Mouse (Mus musculus) cerebellum, adult 11 months (tissue): ENCODE measurements around the gene Ppp1r8.
A peak's percentile ranks its signal among the peaks of the same experiment; 100 is the strongest.
"Not testable (repeated sequence)": the region's sequence is repeated elsewhere in the genome, so short reads cannot be mapped to it uniquely, and the experiment has no call there.

Source experiments
- DNase-seq: peaks from one replicate; pipeline ENCODE4 v3.0.0; 2022

The Ppp1r8 gene

GRCm38 (mm10) chr4:132805599-132806197, 37.3 kb downstream of the Ppp1r8 start:
- no peak for DNase-seq

GRCm38 (mm10) chr4:132805146-132805545, 37.8 kb downstream of the Ppp1r8 start:
- DNase-seq, result no peak

GRCm38 (mm10) chr4:132804331-132804730, 38.6 kb downstream of the Ppp1r8 start:
- no peak for DNase-seq

GRCm38 (mm10) chr4:132803876-132804275, 39.1 kb downstream of the Ppp1r8 start:
- DNase-seq, result no peak

- DNase-seq, result no peak
Observed at GRCm38 (mm10) chr4:132803212-132803611, 39.8 kb downstream of the Ppp1r8 start.

- no peak for DNase-seq
Observed at GRCm38 (mm10) chr4:132802171-132802637, 40.8 kb downstream of the Ppp1r8 start.

- DNase-seq, result no peak
Observed at GRCm38 (mm10) chr4:132801176-132802077, 41.5 kb downstream of the Ppp1r8 start.

GRCm38 (mm10) chr4:132799845-132800244, 43.1 kb downstream of the Ppp1r8 start:
- DNase-seq, result no peak

- not testable (repeated sequence) for DNase-seq
Observed at GRCm38 (mm10) chr4:132798666-132799065, 44.3 kb downstream of the Ppp1r8 start.

GRCm38 (mm10) chr4:132798028-132798427, 44.9 kb downstream of the Ppp1r8 start:
- no peak for DNase-seq

- no peak for DNase-seq
Observed at GRCm38 (mm10) chr4:132797461-132797860, 45.5 kb downstream of the Ppp1r8 start.

- peak; percentile 3 for DNase-seq
Observed at GRCm38 (mm10) chr4:132796196-132796886, 46.6 kb downstream of the Ppp1r8 start, which contains the start of gene Themis2. Gene Themis2, minus strand, starts transcription at chr4:132796387.

GRCm38 (mm10) chr4:132795171-132795570, 47.8 kb downstream of the Ppp1r8 start:
- no peak for DNase-seq

GRCm38 (mm10) chr4:132794760-132795159, 48.2 kb downstream of the Ppp1r8 start:
- no peak for DNase-seq

GRCm38 (mm10) chr4:132794028-132794427, 48.9 kb downstream of the Ppp1r8 start:
- no peak for DNase-seq

- not testable (repeated sequence) for DNase-seq
Observed at GRCm38 (mm10) chr4:132793322-132794004, 49.5 kb downstream of the Ppp1r8 start.

GRCm38 (mm10) chr4:132789731-132790130, 53.2 kb downstream of the Ppp1r8 start:
- no peak for DNase-seq

- no peak for DNase-seq
Observed at GRCm38 (mm10) chr4:132785228-132785627, 57.7 kb downstream of the Ppp1r8 start.

GRCm38 (mm10) chr4:132783732-132784131, 59.2 kb downstream of the Ppp1r8 start:
- DNase-seq, result no peak

GRCm38 (mm10) chr4:132780288-132780687, 62.7 kb downstream of the Ppp1r8 start:
- DNase-seq, result no peak

- DNase-seq, result no peak
Observed at GRCm38 (mm10) chr4:132778562-132779201, 64.3 kb downstream of the Ppp1r8 start.
